Mouse (Mus musculus) liver, embryonic 14.5 days (tissue): ENCODE measurements around the gene Rpl7a. TPM values are rescaled to one million over a fixed set of nuclear protein-coding genes. Genes with fewer than 3 reads are reported as not detected.

Experiments
- ATAC-seq: fragments of 200-750 bp; cut with Nextera tagmentation; 2 replicates; pipeline ENCODE4 v1.8.0; 2017; ENCODE audit warnings: moderate number of reproducible peaks, mild to moderate bottlenecking, moderate library complexity; ENCODE audit not compliant: insufficient read depth
- DNase-seq, 3 experiments: peaks; one replicate each; pipeline ENCODE4 v3.0.0-alpha.2; 2012 to 2013; ENCODE audit warnings: low read depth in 3 of 3, low spot score in 3 of 3
- H3K27ac ChIP-seq: fragments of 300-500 bp; sonication (generic); 2 replicates; pipeline ENCODE4 v1.5.1; 2014; ENCODE audit warnings: moderate library complexity, mild to moderate bottlenecking, control low read depth, inconsistent platforms
- H3K27me3 ChIP-seq: fragments of 300-500 bp; sonication (generic); 2 replicates; pipeline ENCODE4 v1.6.1; 2014; ENCODE audit warnings: mild to moderate bottlenecking, low read length, moderate library complexity; ENCODE audit not compliant: control insufficient read depth, insufficient read depth
- H3K36me3 ChIP-seq: fragments of 300-500 bp; sonication (generic); replicated peaks from 2 replicates; pipeline ENCODE4 v1.6.1; 2014; ENCODE audit warnings: low read depth; ENCODE audit not compliant: control insufficient read depth, insufficient read depth
- H3K4me1 ChIP-seq, 2 experiments: fragments of 200-500 bp in 1 of 2; fragments of 300-500 bp in 1 of 2; sonication (generic) in 1 of 2; replicated peaks; 2 replicates each; pipeline ENCODE4 v1.6.1; 2012 to 2014; ENCODE audit warnings: antibody characterized with exemption in 1 of 2, inconsistent platforms in 1 of 2, low read length in 1 of 2; ENCODE audit not compliant: control insufficient read depth in 2 of 2, insufficient read depth in 2 of 2
- H3K4me2 ChIP-seq: fragments of 300-500 bp; sonication (generic); 2 replicates; pipeline ENCODE4 v1.6.1; 2014; ENCODE audit warnings: low read depth, mild to moderate bottlenecking, control low read depth, moderate library complexity
- H3K4me3 ChIP-seq, 2 experiments: fragments of 200-500 bp in 1 of 2; fragments of 300-500 bp in 1 of 2; sonication (generic) in 1 of 2; 2 replicates each; pipeline ENCODE4 v1.5.1; 2012 to 2014; ENCODE audit warnings: low read depth in 2 of 2, low read length in 2 of 2, mild to moderate bottlenecking in 2 of 2, control low read depth in 1 of 2, inconsistent platforms in 1 of 2, moderate library complexity in 1 of 2; ENCODE audit not compliant: insufficient read depth in 1 of 2
- H3K9ac ChIP-seq: fragments of 300-500 bp; sonication (generic); replicated peaks from 2 replicates; pipeline ENCODE4 v1.6.1; 2014; ENCODE audit warnings: mild to moderate bottlenecking, control low read depth, moderate library complexity
- H3K9me3 ChIP-seq: fragments of 300-500 bp; sonication (generic); 2 replicates; pipeline ENCODE4 v1.6.1; 2016; ENCODE audit warnings: low read length, mixed read lengths; ENCODE audit not compliant: control insufficient read depth
- CTCF ChIP-seq: IDR thresholded peaks from 2 replicates; pipeline ENCODE4 v1.5.1; 2016; ENCODE audit warnings: antibody characterized with exemption, low read depth, control low read depth
- EP300 ChIP-seq: IDR thresholded peaks from 2 replicates; pipeline ENCODE4 v1.6.1; 2016; ENCODE audit warnings: antibody characterized with exemption, low read depth
- WGBS: fragments of 180-500 bp; shearing (Covaris S2); extraction: QIAGEN DNeasy Blood & Tissue Kit; methylation state at CpG from one replicate; pipeline ENCODE4 v1.1.7; 2014; ENCODE audit not compliant: insufficient replicate concordance; 5-methylcytosine and 5-hydroxymethylcytosine counted together
- polyA plus RNA-seq, 2 experiments: library from polyadenylated mRNA; depleted of rRNA in 1 of 2; stranded (reverse) in 1 of 2; unstranded in 1 of 2; fragments of >200 nt; fragmentation: Nextera tagmentation in 1 of 2; extraction: Ambion mirVana in 1 of 2; gene quantifications; 2 replicates each; pipeline versions ENCODE4 v1.2.1 to v1.2.3; 2012 to 2014

Rpl7a gene
- polyA plus RNA-seq, 2 experiments = 504 to 1,309 TPM

DNA sequence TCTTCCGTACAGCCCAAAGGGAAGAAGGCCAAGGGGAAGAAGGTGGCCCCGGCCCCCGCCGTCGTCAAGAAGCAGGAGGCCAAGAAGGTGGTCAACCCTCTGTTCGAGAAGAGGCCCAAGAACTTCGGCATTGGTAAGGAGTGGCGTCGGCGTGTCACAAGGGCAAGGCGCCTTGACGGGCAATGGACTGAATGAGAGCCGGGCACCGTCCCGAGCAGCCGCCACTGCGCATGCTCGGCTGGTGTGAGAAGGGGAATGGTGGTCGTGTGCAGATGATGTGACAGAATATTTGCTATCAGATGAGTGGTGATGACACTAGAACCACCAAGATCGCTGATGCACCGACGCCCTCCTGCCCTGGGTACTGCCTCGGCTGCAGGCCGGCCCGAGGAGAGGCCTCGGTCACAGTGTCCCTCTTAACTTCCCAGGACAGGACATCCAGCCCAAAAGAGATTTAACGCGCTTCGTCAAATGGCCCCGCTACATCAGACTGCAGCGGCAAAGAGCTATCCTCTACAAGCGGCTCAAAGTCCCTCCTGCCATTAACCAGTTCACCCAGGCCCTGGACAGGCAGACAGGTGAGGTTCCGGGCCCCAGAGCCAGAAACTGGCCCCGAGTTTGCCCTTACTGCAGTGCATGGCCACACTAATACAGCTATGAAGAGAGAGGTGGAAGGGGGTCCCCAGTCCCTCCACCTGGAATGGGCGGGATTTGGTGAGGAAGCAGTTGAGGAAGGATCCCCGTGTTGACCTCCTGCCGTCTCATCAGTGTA is 616 bp downstream of the Rpl7a start:
- H3K27me3 ChIP-seq = no peaks in the 10 kb centered on the region
- under 1% methylated on average over 37 of the region's 37 CpGs for WGBS
- H3K4me1 ChIP-seq = peaks cover 15 to 23% of the 10 kb centered on the region in 2 experiments
- H3K36me3 ChIP-seq = peaks cover 53% of the 10 kb centered on the region
- H3K9me3 ChIP-seq = no peaks in the 10 kb centered on the region
- TF ChIP-seq EP300 (no peak), CTCF (no peak; the same call in 1 of the 2 replicates)
- DNase-seq (peak in 2 of 3 experiments; percentile 47 to 61), ATAC-seq (peak; percentile 46)
- peak overlapping the region; percentile 97 for H3K4me2 ChIP-seq
- peak overlapping the region; percentile 74 for H3K27ac ChIP-seq
- H3K9ac ChIP-seq = peak overlapping the region; percentile 99
- peak overlapping the region; percentile 92 to 96 for H3K4me3 ChIP-seq

DNA sequence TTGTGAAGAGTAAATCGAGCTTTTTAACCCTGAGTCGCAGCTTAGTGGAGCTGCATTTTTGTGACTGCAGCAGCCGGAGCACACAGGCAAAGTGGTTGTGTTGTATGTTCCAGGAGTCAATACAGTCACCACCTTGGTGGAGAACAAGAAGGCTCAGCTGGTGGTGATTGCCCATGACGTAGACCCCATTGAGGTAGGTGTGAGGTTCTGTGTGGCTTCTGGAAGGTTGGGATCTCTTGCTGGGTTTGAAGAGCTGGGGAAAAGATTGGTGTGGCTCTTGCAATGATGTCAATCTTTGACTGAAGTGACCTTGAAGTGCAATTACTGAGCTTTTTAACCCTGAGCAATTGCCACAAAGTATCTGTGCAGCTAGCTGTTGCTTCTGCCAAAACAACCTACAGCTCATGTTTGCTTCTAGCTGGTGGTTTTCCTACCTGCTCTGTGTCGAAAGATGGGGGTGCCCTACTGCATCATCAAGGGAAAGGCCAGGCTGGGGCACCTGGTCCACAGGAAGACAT is 1.7 kb downstream of the Rpl7a start:
- Histone ChIP-seq H3K4me1 (peaks cover 20 to 29% of the 10 kb centered on the region in 2 experiments), H3K27me3 (no peaks in the 10 kb centered on the region), H3K4me2 (peak overlapping the region; percentile 97), H3K9ac (peak overlapping the region; percentile 99), H3K36me3 (peaks cover 44% of the 10 kb centered on the region), H3K4me3 (peak overlapping the region; percentile 92 to 96), H3K27ac (peak overlapping the region; percentile 74), H3K9me3 (no peaks in the 10 kb centered on the region)
- ATAC-seq (no peak), DNase-seq (no peak)
- TF ChIP-seq EP300 (no peak), CTCF (no peak)
- 51% methylated on average over 5 of the region's 5 CpGs for WGBS

- no peak for ATAC-seq
- no peak overlapping the region for H3K27ac ChIP-seq
- peak overlapping the region; percentile 97 for H3K4me2 ChIP-seq
Measured at GRCm38 (mm10) chr2:26913416-26914147, 3.0 kb downstream of the Rpl7a start.

DNA sequence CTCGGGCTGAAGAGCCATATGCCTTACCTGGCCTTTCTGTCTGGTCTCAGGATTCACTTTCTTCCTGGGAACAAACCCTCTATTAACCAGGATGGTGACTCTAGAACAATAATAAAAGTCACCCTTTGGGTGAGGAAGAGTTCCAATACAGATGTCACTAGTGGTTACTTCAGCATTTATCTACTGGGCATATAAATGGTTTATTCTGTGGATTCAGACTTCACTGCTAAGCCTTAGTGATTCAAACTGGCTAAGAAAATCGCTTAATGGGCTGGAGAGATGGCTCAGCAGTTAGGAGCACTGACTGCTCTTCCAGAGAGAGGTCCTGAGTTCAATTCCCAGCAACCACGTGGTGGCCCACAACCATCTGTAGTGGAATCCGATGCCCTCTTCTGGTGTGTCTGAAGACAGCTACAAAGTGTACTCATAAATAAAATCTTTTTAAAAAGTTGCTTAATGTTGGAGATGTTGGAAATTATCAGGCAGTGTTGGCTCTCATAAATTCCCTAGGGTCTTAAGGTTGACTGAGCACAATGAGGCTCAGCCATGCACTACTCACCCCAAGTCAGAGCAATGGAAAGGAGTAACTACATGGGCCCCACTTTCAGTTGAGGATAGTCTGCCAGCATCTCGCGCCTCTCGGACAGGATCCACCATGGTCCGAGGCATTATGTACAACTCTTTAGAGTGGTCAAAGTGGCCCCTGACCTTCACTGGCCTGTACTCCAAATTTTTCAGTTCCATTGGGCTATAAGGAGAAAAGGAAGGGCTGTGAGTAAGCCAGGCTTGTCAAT is 3.8 kb downstream of the Rpl7a start:
- H3K4me1 ChIP-seq = peaks cover 17 to 25% of the 10 kb centered on the region in 2 experiments
- H3K27ac ChIP-seq = no peak overlapping the region
- 54% methylated on average over 8 of the region's 8 CpGs for WGBS
- H3K27me3 ChIP-seq = no peaks in the 10 kb centered on the region
- DNase-seq = no peak
- H3K9ac ChIP-seq = no peak overlapping the region
- H3K9me3 ChIP-seq = no peaks in the 10 kb centered on the region
- ATAC-seq = no peak
- no peak for TF ChIP-seq CTCF
- TF ChIP-seq EP300 = no peak
- H3K4me3 ChIP-seq = no peak overlapping the region
- H3K4me2 ChIP-seq = no peak overlapping the region; the same call in 1 of the 2 replicates
- H3K36me3 ChIP-seq = peaks cover 46% of the 10 kb centered on the region

More at GRCm38 (mm10) chr2:26913416-26914147, 3.0 kb downstream of the Rpl7a start:
- peaks cover 24 to 32% of the 10 kb centered on the region in 2 experiments for H3K4me1 ChIP-seq
- peaks cover 38% of the 10 kb centered on the region for H3K36me3 ChIP-seq
- WGBS = 46% methylated on average over 17 of the region's 17 CpGs
- H3K9ac ChIP-seq = no peak overlapping the region
- H3K4me3 ChIP-seq = no peak overlapping the region
- no peak for TF ChIP-seq EP300
- no peak for TF ChIP-seq CTCF
- no peaks in the 10 kb centered on the region for H3K9me3 ChIP-seq
- no peak for DNase-seq
- H3K27me3 ChIP-seq = no peaks in the 10 kb centered on the region
